Mouse (Mus musculus) stomach, embryonic 16.5 days (tissue): ENCODE results near the gene Chek2. TPM values are rescaled to one million over a fixed set of nuclear protein-coding genes. Genes with fewer than 3 reads are reported as not detected.

Experiments
- ATAC-seq: fragments of 200-750 bp; cut with Nextera tagmentation; 2 replicates; pipeline ENCODE4 v1.8.0; 2017; ENCODE audit warnings: moderate number of reproducible peaks, moderate TSS enrichment; ENCODE audit not compliant: insufficient read depth, low FRiP score
- H3K27ac ChIP-seq: fragments of 300-500 bp; sonication (generic); 2 replicates; pipeline ENCODE4 v1.5.1; 2014; ENCODE audit warnings: low read length
- H3K27me3 ChIP-seq: fragments of 300-500 bp; sonication (generic); 2 replicates; pipeline ENCODE4 v1.6.1; 2014; ENCODE audit warnings: low read length, control low read depth, mixed read lengths; ENCODE audit not compliant: control insufficient read depth, insufficient read depth
- H3K36me3 ChIP-seq: fragments of 300-500 bp; sonication (generic); 2 replicates; pipeline ENCODE4 v1.6.1; 2014; ENCODE audit warnings: low read length; ENCODE audit not compliant: control insufficient read depth, insufficient read depth
- H3K4me1 ChIP-seq: fragments of 300-500 bp; sonication (generic); 2 replicates; pipeline ENCODE4 v1.6.1; 2014; ENCODE audit warnings: low read length, control low read depth, mixed read lengths; ENCODE audit not compliant: control insufficient read depth, insufficient read depth
- H3K4me2 ChIP-seq: fragments of 300-500 bp; sonication (generic); 2 replicates; pipeline ENCODE4 v1.6.1; 2014; ENCODE audit warnings: low read depth, low read length, mixed read lengths
- H3K4me3 ChIP-seq: fragments of 300-500 bp; sonication (generic); replicated peaks from 2 replicates; pipeline ENCODE4 v1.5.1; 2014; ENCODE audit warnings: mild to moderate bottlenecking, low read length
- H3K9ac ChIP-seq: fragments of 300-500 bp; sonication (generic); 2 replicates; pipeline ENCODE4 v1.6.1; 2014; ENCODE audit warnings: low read length
- H3K9me3 ChIP-seq: fragments of 300-500 bp; sonication (generic); replicated peaks from 2 replicates; pipeline ENCODE4 v1.6.1; 2016; ENCODE audit warnings: low read length, control low read depth; ENCODE audit not compliant: control insufficient read depth
- WGBS: fragments of 180-500 bp; shearing (Covaris S2); extraction: QIAGEN DNeasy Blood & Tissue Kit; methylation state at CpG from one replicate; pipeline ENCODE4 v1.1.7; 2014; 5-methylcytosine and 5-hydroxymethylcytosine counted together
- polyA plus RNA-seq: library from polyadenylated mRNA; unstranded; fragments of >200 nt; fragmentation: Nextera tagmentation; extraction: Ambion mirVana; gene quantifications from 2 replicates; pipeline ENCODE4 v1.2.1, GENCODE M21; 2015

The Chek2 gene
- polyA plus RNA-seq, 1 experiment from 2014 or later, result 31.3 TPM

DNA sequence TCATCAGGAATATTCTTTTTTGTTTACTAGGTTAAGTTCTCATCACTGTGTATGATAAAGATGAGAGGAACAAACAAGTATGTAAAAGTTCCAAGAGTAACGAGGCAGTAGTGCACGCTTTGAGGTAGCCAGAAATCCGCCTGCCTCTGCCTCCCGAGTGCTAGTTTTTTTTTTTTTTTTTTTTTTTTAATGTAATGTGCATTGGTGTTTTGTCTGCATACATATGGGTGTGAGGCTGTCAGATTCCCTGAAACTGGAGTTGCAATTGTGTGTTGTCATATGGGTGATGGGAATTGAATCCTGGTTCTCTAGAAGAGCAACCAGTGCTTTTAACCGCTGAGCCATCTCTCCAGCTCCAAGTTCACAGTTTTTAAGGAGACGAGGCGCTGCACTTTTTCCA lies 39.3 kb downstream of the Chek2 start:
- peak overlapping the region; percentile 68 for H3K27ac ChIP-seq
- peak overlapping the region; percentile 87 for H3K9ac ChIP-seq
- ATAC-seq, result no peak
- no peaks in the 10 kb centered on the region for H3K4me1 ChIP-seq
- H3K4me2 ChIP-seq, result peak overlapping the region; percentile 78
- no peaks in the 10 kb centered on the region for H3K27me3 ChIP-seq
- peak overlapping the region; percentile 78 for H3K4me3 ChIP-seq
- no peaks in the 10 kb centered on the region for H3K36me3 ChIP-seq
- no peaks in the 10 kb centered on the region for H3K9me3 ChIP-seq
- WGBS, result 62% methylated on average over 7 of the region's 7 CpGs

DNA sequence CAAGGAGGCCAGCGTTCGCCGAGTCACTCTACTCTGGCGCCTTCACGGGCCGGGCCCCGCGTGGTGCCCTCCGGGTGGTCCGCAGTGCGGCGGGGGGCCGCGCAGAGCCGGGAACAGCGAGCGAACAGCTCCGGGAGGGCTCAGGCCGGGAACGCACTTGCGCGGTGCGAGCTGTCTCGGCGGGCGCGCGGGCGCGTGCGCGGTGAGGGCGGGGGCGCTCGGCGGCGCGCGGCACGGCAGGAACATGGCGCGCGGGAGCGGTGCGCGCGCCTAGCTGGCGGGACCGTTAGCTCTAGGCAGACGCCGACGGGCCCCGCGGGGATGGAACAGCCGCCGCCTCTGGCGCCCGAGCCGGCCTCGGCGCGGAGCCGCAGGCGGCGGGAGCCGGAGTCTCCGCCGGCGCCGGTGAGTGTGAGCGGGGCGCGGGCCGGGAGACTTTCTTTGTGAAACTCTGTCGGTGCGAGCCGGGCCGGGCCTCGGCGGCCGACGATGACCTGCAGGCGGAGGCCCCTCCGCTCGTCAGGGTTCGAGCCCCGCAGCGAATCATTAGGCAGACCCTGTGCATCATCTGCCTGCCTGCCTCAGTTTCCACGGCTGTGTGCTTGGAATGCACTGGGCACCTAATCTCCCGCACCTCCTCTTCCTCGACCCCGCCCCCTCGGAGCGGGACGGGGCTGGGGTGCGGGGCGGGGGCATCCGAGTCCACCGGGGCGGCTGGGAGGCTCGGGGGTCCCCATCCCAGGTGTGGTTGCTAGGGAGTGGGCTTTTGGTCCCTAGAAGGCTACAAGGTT lies 40.0 kb downstream of the Chek2 start, which contains the start of gene Ttc28:
Ttc28 (plus strand) TSS at position 220 of the 791 bp plus-strand sequence.
- H3K4me2 ChIP-seq, result peak within 1 kb of the TSS; percentile 78
- no peaks in the 10 kb centered on the region for H3K27me3 ChIP-seq
- no peaks in the 10 kb centered on the region for H3K4me1 ChIP-seq
- WGBS, result under 1% methylated on average over 99 of the region's 101 CpGs
- H3K9me3 ChIP-seq, result no peaks in the 10 kb centered on the region
- peak; percentile 91 for ATAC-seq
- H3K27ac ChIP-seq, result peak within 1 kb of the TSS; percentile 68
- H3K36me3 ChIP-seq, result no peaks in the 10 kb centered on the region
- H3K4me3 ChIP-seq, result peak within 1 kb of the TSS; percentile 78
- H3K9ac ChIP-seq, result peak within 1 kb of the TSS; percentile 87

DNA sequence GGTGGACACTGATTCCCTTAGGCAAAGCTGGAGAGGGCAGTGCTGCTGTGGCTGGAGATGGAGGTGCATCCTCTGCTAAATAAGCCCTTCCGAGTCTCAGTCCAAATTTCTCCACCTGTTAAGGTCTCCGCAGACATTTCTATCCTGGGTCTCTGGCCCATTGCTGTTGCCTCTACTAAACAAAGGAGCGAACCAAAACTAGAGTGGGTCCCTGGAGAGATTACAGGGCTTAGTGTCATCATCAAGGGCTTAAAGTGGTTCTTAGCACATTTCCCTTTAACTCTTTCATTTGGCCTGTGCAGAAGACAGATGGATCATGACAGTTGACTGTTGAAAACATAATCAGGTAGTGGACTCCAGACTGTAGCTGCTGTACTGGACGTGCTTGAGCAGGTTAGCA lies 48.8 kb downstream of the Chek2 start:
- H3K4me1 ChIP-seq, result no peaks in the 10 kb centered on the region
- no peak overlapping the region for H3K27ac ChIP-seq
- 87% methylated on average over 4 of the region's 4 CpGs for WGBS

DNA sequence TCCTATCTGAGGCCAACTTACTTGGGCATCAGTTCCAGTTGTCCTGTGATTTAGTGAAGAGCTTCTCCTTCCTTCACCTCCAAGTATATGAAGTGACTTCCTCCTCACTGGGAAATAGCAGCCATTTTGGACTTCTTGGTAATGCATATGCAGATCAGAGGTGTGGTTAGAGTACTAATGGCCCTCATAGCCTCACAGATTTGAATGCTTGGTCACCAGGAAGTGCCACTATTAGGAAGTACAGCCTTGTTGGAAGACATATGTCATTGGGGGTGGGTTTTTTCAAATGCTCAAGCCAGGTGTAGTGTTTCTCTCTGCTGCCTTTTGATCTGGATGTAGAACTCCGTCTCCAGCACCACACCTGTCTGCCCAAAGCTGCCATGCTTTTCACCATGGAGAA lies 50.2 kb downstream of the Chek2 start:
- Histone ChIP-seq H3K4me3 (no peak overlapping the region), H3K9ac (no peak overlapping the region), H3K27me3 (no peaks in the 10 kb centered on the region), H3K9me3 (no peaks in the 10 kb centered on the region), H3K27ac (no peak overlapping the region), H3K4me2 (no peak overlapping the region), H3K4me1 (no peaks in the 10 kb centered on the region), H3K36me3 (no peaks in the 10 kb centered on the region; the same call in 1 of the 2 replicates)
- 72% methylated on average over 1 of the region's 1 CpGs for WGBS
- no peak for ATAC-seq

More for the DNA sequence above, 48.8 kb downstream of the Chek2 start:
- Histone ChIP-seq H3K36me3 (no peaks in the 10 kb centered on the region; the same call in 1 of the 2 replicates), H3K9ac (no peak overlapping the region), H3K27me3 (no peaks in the 10 kb centered on the region), H3K4me3 (no peak overlapping the region), H3K4me2 (no peak overlapping the region), H3K9me3 (no peaks in the 10 kb centered on the region)
- ATAC-seq, result no peak

DNA sequence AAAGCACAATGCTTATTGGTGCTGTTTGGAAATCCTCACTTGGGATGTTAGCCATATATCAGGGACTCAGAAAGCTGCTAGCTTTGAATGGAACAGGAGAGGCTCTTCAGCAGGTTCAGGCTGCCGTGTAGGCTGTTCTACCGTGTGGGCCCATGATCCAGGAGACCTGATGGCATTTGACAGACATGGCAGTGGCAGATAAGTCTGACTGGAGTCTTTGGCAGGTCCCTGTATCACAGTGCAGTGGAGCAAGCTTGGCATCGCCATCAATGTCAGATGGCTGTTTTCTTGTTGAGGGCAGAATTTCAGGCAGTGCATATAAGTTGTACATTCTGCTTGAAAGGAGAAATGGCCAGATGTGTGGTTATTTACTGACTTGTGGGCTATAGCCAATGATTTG lies 50.8 kb downstream of the Chek2 start:
- no peak overlapping the region for H3K4me2 ChIP-seq
- H3K4me1 ChIP-seq, result no peaks in the 10 kb centered on the region
- H3K27me3 ChIP-seq, result no peaks in the 10 kb centered on the region
- ATAC-seq, result no peak
- H3K4me3 ChIP-seq, result no peak overlapping the region
- no peaks in the 10 kb centered on the region for H3K9me3 ChIP-seq
- no peaks in the 10 kb centered on the region; the same call in 1 of the 2 replicates for H3K36me3 ChIP-seq
- no peak overlapping the region for H3K9ac ChIP-seq
- no peak overlapping the region for H3K27ac ChIP-seq
- 87% methylated on average over 3 of the region's 3 CpGs for WGBS

DNA sequence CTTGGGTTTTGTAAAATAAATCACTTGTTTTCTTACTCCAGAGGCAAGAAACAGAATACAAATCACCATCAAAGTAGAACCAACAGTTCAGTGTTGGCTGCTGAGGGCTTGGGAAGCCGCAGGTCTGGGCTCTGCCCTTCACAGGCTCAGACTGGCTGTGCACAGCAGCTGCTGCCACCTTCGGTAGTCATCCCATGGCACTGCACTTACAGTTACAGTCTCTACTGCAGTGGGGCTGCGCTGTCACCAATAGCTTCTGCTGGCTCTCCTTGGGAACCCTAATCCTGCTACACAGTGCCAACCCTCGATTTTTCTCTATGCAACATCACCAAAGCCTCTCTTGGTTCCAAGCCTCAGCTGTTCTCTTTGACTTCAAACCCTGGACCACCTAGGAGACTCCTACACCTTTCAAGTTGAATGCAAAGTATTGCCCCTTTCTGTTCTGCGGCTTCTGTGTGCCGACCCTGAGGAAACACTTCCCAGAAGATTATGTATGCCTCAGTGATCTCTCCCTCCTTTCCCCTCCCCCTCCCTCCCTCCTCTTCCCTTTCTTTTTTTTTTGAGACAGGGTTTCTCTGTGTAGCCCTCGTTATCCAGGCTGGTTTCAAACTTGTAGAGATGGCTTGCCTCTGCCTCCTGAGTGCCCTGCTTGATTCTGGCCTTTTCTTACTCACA lies 57.5 kb downstream of the Chek2 start:
- Histone ChIP-seq H3K27me3 (no peaks in the 10 kb centered on the region), H3K4me3 (no peak overlapping the region), H3K4me1 (no peaks in the 10 kb centered on the region), H3K9me3 (no peaks in the 10 kb centered on the region), H3K27ac (no peak overlapping the region), H3K36me3 (no peaks in the 10 kb centered on the region; the same call in 1 of the 2 replicates), H3K4me2 (no peak overlapping the region), H3K9ac (no peak overlapping the region)
- ATAC-seq, result no peak
- 64% methylated on average over 7 of the region's 7 CpGs for WGBS

DNA sequence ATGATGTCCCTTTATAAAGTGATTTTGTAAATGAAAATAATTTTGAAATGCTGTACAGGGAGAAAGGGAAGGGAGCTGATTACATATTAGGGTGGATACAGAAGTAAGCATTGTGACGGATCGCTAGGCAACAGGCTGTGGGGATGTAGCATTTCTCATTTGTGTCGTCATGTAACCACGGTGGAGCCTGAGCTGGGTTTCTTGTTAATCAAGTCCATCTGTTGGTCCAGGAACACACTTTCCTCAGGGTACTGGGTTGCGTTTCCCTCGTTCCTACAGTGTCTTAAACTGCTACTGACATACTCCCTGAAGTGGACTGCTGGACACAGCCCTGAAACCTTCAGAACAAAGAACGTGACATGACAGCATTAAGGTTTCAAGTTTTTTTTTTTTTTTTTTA lies 58.4 kb downstream of the Chek2 start:
- ATAC-seq, result no peak
- WGBS, result 71% methylated on average over 7 of the region's 7 CpGs
- no peak overlapping the region for H3K4me2 ChIP-seq
- no peak overlapping the region for H3K27ac ChIP-seq
- no peaks in the 10 kb centered on the region for H3K27me3 ChIP-seq
- no peak overlapping the region for H3K9ac ChIP-seq
- H3K36me3 ChIP-seq, result no peaks in the 10 kb centered on the region; the same call in 1 of the 2 replicates
- no peaks in the 10 kb centered on the region for H3K9me3 ChIP-seq
- no peaks in the 10 kb centered on the region for H3K4me1 ChIP-seq
- no peak overlapping the region for H3K4me3 ChIP-seq

DNA sequence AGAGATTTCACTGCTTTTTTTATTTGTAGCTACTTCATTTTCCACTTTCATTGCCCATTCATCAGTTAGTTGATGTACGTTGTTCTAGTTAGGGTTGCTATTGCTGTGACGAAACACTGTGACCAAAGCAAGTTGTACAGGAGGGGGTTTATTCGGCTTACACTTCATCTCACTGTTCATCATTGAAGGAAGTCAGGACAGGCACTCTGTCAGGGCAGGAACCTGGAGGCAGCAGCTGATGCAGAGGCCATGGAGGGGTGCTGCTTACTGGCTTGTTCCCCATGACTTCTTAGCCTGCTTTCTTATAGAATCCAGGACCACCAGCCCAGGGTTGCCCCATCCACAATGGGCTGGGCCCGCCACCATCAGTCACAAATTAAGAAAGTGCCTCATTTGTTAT lies 59.0 kb downstream of the Chek2 start:
- H3K4me1 ChIP-seq, result no peaks in the 10 kb centered on the region
- no peak overlapping the region for H3K4me2 ChIP-seq
- no peak overlapping the region for H3K27ac ChIP-seq
- H3K27me3 ChIP-seq, result no peaks in the 10 kb centered on the region
- H3K36me3 ChIP-seq, result no peaks in the 10 kb centered on the region
- H3K9me3 ChIP-seq, result no peaks in the 10 kb centered on the region
- no peak for ATAC-seq
- no peak overlapping the region for H3K4me3 ChIP-seq
- H3K9ac ChIP-seq, result no peak overlapping the region
- WGBS, result 93% methylated on average over 4 of the region's 4 CpGs

DNA sequence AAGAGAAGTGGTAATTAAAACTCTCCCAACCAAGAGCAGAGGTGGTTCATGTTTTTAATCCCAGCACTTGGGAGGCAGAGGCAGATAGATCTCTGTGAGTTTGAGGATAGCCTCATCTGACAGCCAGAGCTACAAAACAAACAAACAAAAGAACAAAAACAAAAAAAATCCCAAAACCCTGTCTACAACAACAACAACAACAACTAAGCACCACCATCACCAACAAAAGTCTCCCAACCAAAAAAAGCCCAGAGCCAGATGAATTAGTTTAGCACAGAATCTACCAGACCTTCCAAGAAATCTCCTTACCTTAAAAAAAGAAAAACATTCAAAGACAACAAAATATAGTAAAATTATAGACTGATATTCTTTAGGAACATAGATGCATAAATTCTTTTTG lies 60.6 kb downstream of the Chek2 start:
- H3K4me2 ChIP-seq, result no peak overlapping the region
- no peaks in the 10 kb centered on the region for H3K36me3 ChIP-seq
- no peak overlapping the region for H3K9ac ChIP-seq
- no peaks in the 10 kb centered on the region for H3K9me3 ChIP-seq
- H3K27me3 ChIP-seq, result no peaks in the 10 kb centered on the region
- ATAC-seq, result no peak
- no peak overlapping the region for H3K4me3 ChIP-seq
- H3K27ac ChIP-seq, result no peak overlapping the region
- H3K4me1 ChIP-seq, result no peaks in the 10 kb centered on the region
